Mouse (Mus musculus) erythroblast, embryonic 14.5 days (primary cell): Measurements from ENCODE around the gene Aars2.

ENCODE experiments used
- GATA1 ChIP-seq: IDR thresholded peaks from 2 replicates; pipeline ENCODE4 v1.6.1; 2012; ENCODE audit warnings: low read length, inconsistent platforms, mixed read lengths
- TAL1 ChIP-seq: IDR thresholded peaks from 3 replicates; pipeline ENCODE4 v1.6.1; 2012; ENCODE audit warnings: low read length, inconsistent platforms, mixed read lengths

GRCm38 (mm10) chr17:45557246-45557824 lies 50.7 kb downstream of the Aars2 start:
- TF ChIP-seq GATA1, result no peak
- no peak for TF ChIP-seq TAL1
